Mouse (Mus musculus): ENCODE results near the gene Ppm1l.
"Not testable (repeated sequence)": the region's sequence is repeated elsewhere in the genome, so short reads cannot be mapped to it uniquely, and the experiment has no call there.

Ppm1l gene

DNA sequence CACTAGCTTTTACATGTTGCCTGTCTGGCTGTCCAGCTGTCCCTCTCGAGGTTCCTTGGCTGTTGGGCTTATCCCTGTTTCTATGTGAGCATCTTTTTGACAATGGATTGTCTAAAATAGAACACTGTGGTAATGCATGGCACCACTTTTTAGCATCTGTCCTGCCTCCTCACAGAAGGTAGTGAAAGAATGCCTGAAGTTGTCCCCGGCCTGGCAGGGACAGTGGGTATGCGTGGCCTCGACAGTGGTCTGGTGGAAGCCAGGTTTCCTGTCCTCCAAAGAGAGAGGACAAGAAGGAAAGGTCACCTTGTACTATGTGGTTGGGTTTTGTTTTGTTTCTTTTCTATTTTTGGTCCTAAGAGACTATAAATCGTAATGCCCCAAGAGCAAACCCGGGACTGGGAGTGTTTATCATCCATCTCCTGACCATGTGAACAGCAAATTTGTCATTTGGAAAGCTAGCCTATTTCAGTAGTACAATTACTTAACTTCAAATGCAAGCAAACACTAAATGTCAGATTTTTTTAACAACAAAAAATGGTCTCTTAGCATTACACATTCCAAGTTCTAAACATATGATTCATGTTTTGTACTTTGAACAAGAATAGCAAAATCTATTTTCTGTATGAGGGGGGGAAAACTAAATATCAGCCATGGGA lies 242.8 kb downstream of the Ppm1l start:
- Histone ChIP-seq H3K27me3 (ENCODE audit: insufficient read depth, low read length) (no peaks in the 10 kb centered on the region), H3K4me1 (replicated peaks; ENCODE audit: low read depth, low read length) (peaks cover 6% of the 10 kb centered on the region), H3K36me3 (ENCODE audit: insufficient read depth, low read length) (no peaks in the 10 kb centered on the region), H3K4me3 (replicated peaks; ENCODE audit: low read length) (no peak overlapping the region), H3K9me3 (ENCODE audit: low read length) (no peaks in the 10 kb centered on the region)
- TF ChIP-seq NANOG (IDR thresholded peaks at IDR 0.05; ENCODE audit: borderline replicate concordance, low read length) = no peak

DNA sequence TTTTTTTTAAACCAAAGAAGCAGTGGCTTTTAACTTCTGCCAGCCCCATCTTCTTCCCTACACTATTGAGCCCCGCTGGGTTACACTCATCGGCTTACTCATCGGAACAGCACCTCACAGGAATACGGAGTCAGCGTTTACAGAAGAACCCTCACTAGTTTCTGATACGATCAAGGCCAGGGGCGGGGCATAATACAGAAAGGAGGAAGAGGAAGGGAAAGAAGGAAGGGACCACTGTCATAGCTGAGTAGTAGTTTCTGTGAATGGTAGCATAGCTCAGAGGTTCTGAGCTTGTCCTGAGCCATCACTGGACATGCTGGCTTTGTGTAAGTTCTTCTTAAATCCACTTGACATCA lies 243.3 kb downstream of the Ppm1l start:
- no peak for TF ChIP-seq POU5F1 (IDR thresholded peaks at IDR 0.05; ENCODE audit: borderline replicate concordance, low read length)
- TF ChIP-seq CTCF (conservative IDR thresholded peaks at IDR 0.05; ENCODE audit: low read length) = no peak
- TF ChIP-seq NANOG (IDR thresholded peaks at IDR 0.05; ENCODE audit: borderline replicate concordance, low read length) = no peak
- no peaks in the 10 kb centered on the region for H3K27me3 ChIP-seq (ENCODE audit: insufficient read depth, low read length)
- no peak overlapping the region for H3K4me3 ChIP-seq (replicated peaks; ENCODE audit: low read length)
- peaks cover 6% of the 10 kb centered on the region for H3K4me1 ChIP-seq (replicated peaks; ENCODE audit: low read depth, low read length)
- no peaks in the 10 kb centered on the region for H3K9me3 ChIP-seq (ENCODE audit: low read length)
- no peaks in the 10 kb centered on the region for H3K36me3 ChIP-seq (ENCODE audit: insufficient read depth, low read length)

GRCm38 (mm10) chr3:69561686-69562085 lies 245.0 kb downstream of the Ppm1l start:
- Histone ChIP-seq H3K4me1 (replicated peaks; ENCODE audit: low read depth, low read length) (peaks cover 6% of the 10 kb centered on the region), H3K9me3 (ENCODE audit: low read length) (no peaks in the 10 kb centered on the region), H3K27me3 (ENCODE audit: insufficient read depth, low read length) (no peaks in the 10 kb centered on the region), H3K4me3 (replicated peaks; ENCODE audit: low read length) (no peak overlapping the region), H3K36me3 (ENCODE audit: insufficient read depth, low read length) (no peaks in the 10 kb centered on the region)
- TF ChIP-seq CTCF (conservative IDR thresholded peaks at IDR 0.05; ENCODE audit: low read length) (no peak), NANOG (IDR thresholded peaks at IDR 0.05; ENCODE audit: borderline replicate concordance, low read length) (no peak), POU5F1 (IDR thresholded peaks at IDR 0.05; ENCODE audit: borderline replicate concordance, low read length) (no peak)

DNA sequence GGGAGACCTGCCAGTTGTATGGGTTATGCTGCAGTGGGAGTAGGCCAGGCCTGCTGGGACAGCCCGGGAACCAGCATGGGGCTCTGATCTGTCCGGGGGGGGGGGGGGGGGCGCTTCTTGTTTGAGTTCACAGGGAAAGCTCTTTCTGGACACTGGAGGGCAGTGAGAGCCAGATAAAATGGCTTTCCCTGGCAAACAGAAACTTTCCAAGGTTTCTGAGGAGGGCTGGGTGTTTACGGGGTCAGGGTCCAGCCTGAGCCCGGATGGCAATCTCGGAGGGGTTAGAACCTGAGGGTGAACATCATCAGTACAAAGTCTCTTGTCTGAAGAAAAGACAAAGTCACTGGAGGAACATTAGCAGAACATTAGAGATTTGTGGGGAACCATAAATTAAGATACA lies 246.7 kb downstream of the Ppm1l start:
- no peak for TF ChIP-seq CTCF (conservative IDR thresholded peaks at IDR 0.05; ENCODE audit: low read length)
- no peak for TF ChIP-seq POU5F1 (IDR thresholded peaks at IDR 0.05; ENCODE audit: borderline replicate concordance, low read length)
- Histone ChIP-seq H3K9me3 (ENCODE audit: low read length) (no peaks in the 10 kb centered on the region), H3K27me3 (ENCODE audit: insufficient read depth, low read length) (no peaks in the 10 kb centered on the region), H3K4me3 (replicated peaks; ENCODE audit: low read length) (no peak overlapping the region), H3K4me1 (replicated peaks; ENCODE audit: low read depth, low read length) (peaks cover 2% of the 10 kb centered on the region), H3K36me3 (ENCODE audit: insufficient read depth, low read length) (no peaks in the 10 kb centered on the region)

DNA sequence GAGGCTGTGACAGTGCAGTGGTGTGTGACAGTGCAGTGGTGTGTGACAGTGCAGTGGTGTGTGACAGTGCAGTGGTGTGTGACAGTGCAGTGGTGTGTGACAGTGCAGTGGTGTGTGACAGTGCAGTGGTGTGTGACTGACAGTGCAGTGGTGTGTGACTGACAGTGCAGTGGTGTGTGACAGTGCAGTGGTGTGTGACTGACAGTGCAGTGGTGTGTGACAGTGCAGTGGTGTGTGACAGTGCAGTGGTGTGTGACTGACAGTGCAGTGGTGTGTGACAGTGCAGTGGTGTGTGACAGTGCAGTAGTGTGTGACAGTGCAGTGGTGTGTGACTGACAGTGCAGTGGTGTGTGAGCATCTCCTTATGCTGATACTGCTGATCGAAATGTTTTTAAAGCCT lies 248.9 kb downstream of the Ppm1l start:
- H3K27me3 ChIP-seq (ENCODE audit: insufficient read depth, low read length); H3K4me3 ChIP-seq (replicated peaks; ENCODE audit: low read length); H3K9me3 ChIP-seq (ENCODE audit: low read length); H3K4me1 ChIP-seq (replicated peaks; ENCODE audit: low read depth, low read length); H3K36me3 ChIP-seq (ENCODE audit: insufficient read depth, low read length): not testable (repeated sequence)

DNA sequence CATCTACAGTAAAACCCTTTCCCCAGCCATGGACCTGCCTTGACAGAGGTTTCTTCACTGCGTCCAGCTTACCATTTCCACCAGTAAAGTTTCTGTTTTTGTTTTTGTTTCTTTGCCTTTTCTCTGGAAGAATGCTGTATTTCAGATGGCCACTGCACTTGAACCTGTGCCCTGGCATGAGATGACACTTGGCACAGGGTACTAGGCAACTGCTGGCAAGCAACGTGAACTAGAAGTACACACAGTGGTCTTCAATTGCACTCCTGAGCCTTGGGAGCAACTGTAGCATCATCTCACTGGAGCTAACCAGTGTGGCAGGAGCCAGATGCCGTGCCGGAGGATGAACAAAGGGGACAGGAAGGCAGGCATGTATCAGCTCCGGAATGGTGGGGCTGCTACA lies 255.9 kb downstream of the Ppm1l start:
- Histone ChIP-seq H3K9me3 (ENCODE audit: low read length) (no peaks in the 10 kb centered on the region), H3K27me3 (ENCODE audit: insufficient read depth, low read length) (no peaks in the 10 kb centered on the region), H3K4me1 (replicated peaks; ENCODE audit: low read depth, low read length) (no peaks in the 10 kb centered on the region), H3K4me3 (replicated peaks; ENCODE audit: low read length) (no peak overlapping the region), H3K36me3 (ENCODE audit: insufficient read depth, low read length) (peaks cover 32% of the 10 kb centered on the region)
- TF ChIP-seq CTCF (conservative IDR thresholded peaks at IDR 0.05; ENCODE audit: low read length) = no peak

DNA sequence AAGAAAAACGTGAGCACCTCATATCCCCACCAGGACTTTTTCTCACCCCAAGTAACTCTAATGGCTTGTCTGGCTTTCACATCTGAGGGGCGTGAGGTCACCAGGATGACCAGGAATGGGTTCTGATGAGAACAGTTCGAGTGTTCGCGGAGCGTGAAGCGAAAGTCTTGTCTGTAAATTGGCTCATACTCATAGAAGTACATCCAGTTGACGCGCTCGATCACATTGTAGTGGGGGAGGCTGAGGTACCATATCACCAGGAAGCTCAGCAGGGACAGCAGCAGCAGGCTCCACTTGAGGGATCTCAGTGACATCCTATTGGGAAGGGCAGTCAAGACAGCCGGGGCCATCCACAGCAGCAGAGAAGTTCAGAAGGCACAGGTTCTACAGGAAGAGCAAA lies 258.9 kb downstream of the Ppm1l start:
- no peak overlapping the region for H3K4me3 ChIP-seq (replicated peaks; ENCODE audit: low read length)
- no peaks in the 10 kb centered on the region for H3K27me3 ChIP-seq (ENCODE audit: insufficient read depth, low read length)
- no peaks in the 10 kb centered on the region for H3K4me1 ChIP-seq (replicated peaks; ENCODE audit: low read depth, low read length)
- TF ChIP-seq CTCF (conservative IDR thresholded peaks at IDR 0.05; ENCODE audit: low read length) (no peak), NANOG (IDR thresholded peaks at IDR 0.05; ENCODE audit: borderline replicate concordance, low read length) (no peak), POU5F1 (IDR thresholded peaks at IDR 0.05; ENCODE audit: borderline replicate concordance, low read length) (no peak)
- H3K9me3 ChIP-seq (ENCODE audit: low read length) = no peaks in the 10 kb centered on the region
- H3K36me3 ChIP-seq (ENCODE audit: insufficient read depth, low read length) = peaks cover 35% of the 10 kb centered on the region

DNA sequence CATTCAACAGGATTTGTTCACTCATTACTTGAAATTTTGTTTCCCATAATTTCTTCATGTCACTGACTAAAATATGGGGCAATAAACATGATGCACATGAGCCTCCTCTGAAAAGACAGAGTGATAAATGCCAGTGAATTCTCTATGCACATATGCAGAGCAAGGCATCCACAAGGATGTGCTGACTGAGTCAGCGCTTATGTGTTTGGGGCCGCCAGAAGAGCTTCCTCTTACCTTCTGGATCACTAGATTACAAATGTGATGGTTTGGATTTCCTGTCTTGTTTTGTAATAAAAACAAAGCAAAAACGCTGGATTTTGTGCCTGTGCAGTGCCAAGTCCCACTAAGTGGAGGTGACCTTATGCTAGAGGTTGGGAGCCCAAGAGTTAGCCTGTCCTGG lies 260.1 kb downstream of the Ppm1l start:
- no peaks in the 10 kb centered on the region for H3K9me3 ChIP-seq (ENCODE audit: low read length)
- H3K27me3 ChIP-seq (ENCODE audit: insufficient read depth, low read length) = no peaks in the 10 kb centered on the region
- no peaks in the 10 kb centered on the region for H3K4me1 ChIP-seq (replicated peaks; ENCODE audit: low read depth, low read length)
- no peak overlapping the region for H3K4me3 ChIP-seq (replicated peaks; ENCODE audit: low read length)
- TF ChIP-seq POU5F1 (IDR thresholded peaks at IDR 0.05; ENCODE audit: borderline replicate concordance, low read length) (no peak), NANOG (IDR thresholded peaks at IDR 0.05; ENCODE audit: borderline replicate concordance, low read length) (no peak), CTCF (conservative IDR thresholded peaks at IDR 0.05; ENCODE audit: low read length) (no peak)
- peaks cover 35% of the 10 kb centered on the region for H3K36me3 ChIP-seq (ENCODE audit: insufficient read depth, low read length)

GRCm38 (mm10) chr3:69578791-69579190 lies 262.1 kb downstream of the Ppm1l start:
- no peaks in the 10 kb centered on the region for H3K27me3 ChIP-seq (ENCODE audit: insufficient read depth, low read length)
- TF ChIP-seq CTCF (conservative IDR thresholded peaks at IDR 0.05; ENCODE audit: low read length) = no peak
- no peak for TF ChIP-seq NANOG (IDR thresholded peaks at IDR 0.05; ENCODE audit: borderline replicate concordance, low read length)
- TF ChIP-seq POU5F1 (IDR thresholded peaks at IDR 0.05; ENCODE audit: borderline replicate concordance, low read length) = no peak
- H3K9me3 ChIP-seq (ENCODE audit: low read length) = no peaks in the 10 kb centered on the region
- no peak overlapping the region for H3K4me3 ChIP-seq (replicated peaks; ENCODE audit: low read length)
- H3K36me3 ChIP-seq (ENCODE audit: insufficient read depth, low read length) = peaks cover 42% of the 10 kb centered on the region
- no peaks in the 10 kb centered on the region for H3K4me1 ChIP-seq (replicated peaks; ENCODE audit: low read depth, low read length)
